Mouse (Mus musculus) MEL (cell line): ENCODE measurements around the gene Tsc22d2.

Experiments
- CTCF ChIP-seq, 3 experiments: IDR thresholded peaks in 2 of 3; conservative IDR thresholded peaks in 1 of 3; 2 replicates each; pipeline ENCODE4 v1.5.1; 2011 to 2012; ENCODE audit warnings: low read length in 3 of 3, low read depth in 2 of 3, mild to moderate bottlenecking in 2 of 3, improper control_type of control experiment in 1 of 3, inconsistent platforms in 1 of 3, mixed read lengths in 1 of 3, moderate library complexity in 1 of 3; ENCODE audit not compliant: control insufficient read depth in 1 of 3, insufficient read depth in 1 of 3, poor library complexity in 1 of 3, severe bottlenecking in 1 of 3
- ELF1 ChIP-seq: IDR thresholded peaks from 2 replicates; pipeline ENCODE4 v1.6.1; 2014; ENCODE audit warnings: low read depth, mild to moderate bottlenecking, inconsistent platforms, low read length, improper control_type of control experiment, moderate library complexity
- EP300 ChIP-seq, 2 experiments: IDR thresholded peaks; 2 replicates each; pipeline ENCODE4 v1.6.1; 2011; ENCODE audit warnings: improper control_type of control experiment in 2 of 2, low read length in 2 of 2, low read depth in 1 of 2, mild to moderate bottlenecking in 1 of 2
- JUND ChIP-seq: IDR thresholded peaks from 2 replicates; pipeline ENCODE4 v1.6.1; 2011; ENCODE audit warnings: low read depth, mild to moderate bottlenecking, improper control_type of control experiment, low read length
- NELFE ChIP-seq: IDR thresholded peaks from 2 replicates; pipeline ENCODE4 v1.6.1; 2011; ENCODE audit warnings: low read depth, low read length, improper control_type of control experiment
- POLR2A ChIP-seq, 2 experiments: IDR thresholded peaks; 2 replicates each; pipeline ENCODE4 v1.6.1; 2011 to 2012; ENCODE audit warnings: low read length in 2 of 2, mild to moderate bottlenecking in 2 of 2, control low read depth in 1 of 2, improper control_type of control experiment in 1 of 2, low read depth in 1 of 2, moderate library complexity in 1 of 2; ENCODE audit not compliant: control insufficient read depth in 1 of 2, insufficient read depth in 1 of 2, poor library complexity in 1 of 2
- POLR2AphosphoS5 ChIP-seq: IDR thresholded peaks from 2 replicates; pipeline ENCODE4 v1.6.1; 2012; ENCODE audit warnings: low read depth, borderline replicate concordance, mild to moderate bottlenecking, inconsistent platforms, low read length, moderate library complexity, mixed read lengths
- TAL1 ChIP-seq: IDR thresholded peaks from 2 replicates; pipeline ENCODE4 v1.6.1; 2012; ENCODE audit warnings: mild to moderate bottlenecking, inconsistent platforms, low read length, moderate library complexity, mixed read lengths
- TBP ChIP-seq: IDR thresholded peaks from 2 replicates; pipeline ENCODE4 v1.8.0; 2011; ENCODE audit warnings: low read depth, low read length, improper control_type of control experiment
- ZMIZ1 ChIP-seq: IDR thresholded peaks from 2 replicates; pipeline ENCODE4 v1.6.1; 2012; ENCODE audit warnings: low read depth, mild to moderate bottlenecking, inconsistent platforms, low read length, improper control_type of control experiment, moderate library complexity

DNA sequence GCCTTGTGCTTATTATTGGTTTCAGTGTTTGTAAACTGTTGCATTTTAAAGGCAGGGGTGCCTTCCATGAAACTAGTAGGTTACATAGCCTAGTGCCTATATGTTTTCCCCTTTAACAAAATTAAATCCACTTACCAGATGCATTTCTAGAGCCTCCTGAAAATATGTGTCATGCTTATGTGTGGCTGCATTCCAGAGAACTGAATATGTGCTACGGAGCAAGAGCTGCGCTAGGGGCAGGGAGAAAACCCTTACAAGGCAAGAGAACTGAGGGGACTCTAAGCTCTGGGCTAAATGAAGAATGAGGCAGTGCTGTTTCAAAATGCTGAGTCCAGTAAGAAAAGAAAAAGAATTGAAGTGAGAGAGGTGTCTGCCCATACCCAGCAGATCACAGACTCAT is 43.7 kb upstream of the Tsc22d2 start:
- TF ChIP-seq EP300 (IDR thresholded peaks at IDR 0.05; ENCODE audit: low read depth in 1 of 2, low read length in 2 of 2) (no peak), NELFE (no peak), POLR2AphosphoS5 (no peak), ELF1 (no peak), POLR2A (IDR thresholded peaks at IDR 0.05; ENCODE audit: control insufficient read depth in 1 of 2, insufficient read depth in 1 of 2, low read depth in 1 of 2, low read length in 2 of 2, poor library complexity in 1 of 2) (no peak), ZMIZ1 (no peak), TAL1 (no peak), TBP (no peak), JUND (no peak), CTCF (IDR thresholded peaks at IDR 0.05 in 2 of 3, conservative IDR thresholded peaks at IDR 0.05 in 1 of 3; ENCODE audit: control insufficient read depth in 1 of 3, insufficient read depth in 1 of 3, low read depth in 2 of 3, low read length in 3 of 3, poor library complexity in 1 of 3, severe bottlenecking in 1 of 3) (no peak)
